Mouse (Mus musculus) heart, postnatal 0 days (tissue): ENCODE results near the gene Cnn2.

ENCODE experiments used
- CTCF ChIP-seq: IDR thresholded peaks from 2 replicates; pipeline ENCODE4 v1.5.1; 2016; ENCODE audit warnings: antibody characterized with exemption, control low read depth, low read depth
- EP300 ChIP-seq: IDR thresholded peaks from 2 replicates; pipeline ENCODE4 v1.6.1; 2016; ENCODE audit warnings: antibody characterized with exemption, low read depth

GRCm38 (mm10) chr10:80025463-80025862, 37.1 kb downstream of the Cnn2 start:
- no peak for TF ChIP-seq CTCF
- TF ChIP-seq EP300 = no peak
